Mouse (Mus musculus) CH12.LX (cell line): ENCODE data around the gene Fuz.
A peak's percentile ranks its signal among the peaks of the same experiment; 100 is the strongest.

ENCODE experiments used
- CTCF ChIP-seq, 2 experiments: IDR thresholded peaks in 1 of 2; conservative IDR thresholded peaks in 1 of 2; 2 replicates each; pipeline ENCODE4 v1.5.1; 2011 to 2012; ENCODE audit warnings: low read depth in 2 of 2, low read length in 2 of 2, improper control_type of control experiment in 1 of 2, inconsistent platforms in 1 of 2, mild to moderate bottlenecking in 1 of 2, moderate library complexity in 1 of 2
- MAZ ChIP-seq: IDR thresholded peaks from 2 replicates; pipeline ENCODE4 v1.6.1; 2012; ENCODE audit warnings: low read depth, mild to moderate bottlenecking, inconsistent platforms, low read length, improper control_type of control experiment, moderate library complexity
- POLR2A ChIP-seq: IDR thresholded peaks from 2 replicates; pipeline ENCODE4 v1.6.1; 2011; ENCODE audit warnings: low read depth, mild to moderate bottlenecking, improper control_type of control experiment, low read length
- TBP ChIP-seq: conservative IDR thresholded peaks from 2 replicates; pipeline ENCODE4 v1.6.1; 2011; ENCODE audit warnings: low read depth, low read length, improper control_type of control experiment
- TCF12 ChIP-seq: IDR thresholded peaks from 2 replicates; pipeline ENCODE4 v1.6.1; 2014; ENCODE audit warnings: low read depth, mild to moderate bottlenecking, inconsistent platforms, low read length, improper control_type of control experiment

DNA sequence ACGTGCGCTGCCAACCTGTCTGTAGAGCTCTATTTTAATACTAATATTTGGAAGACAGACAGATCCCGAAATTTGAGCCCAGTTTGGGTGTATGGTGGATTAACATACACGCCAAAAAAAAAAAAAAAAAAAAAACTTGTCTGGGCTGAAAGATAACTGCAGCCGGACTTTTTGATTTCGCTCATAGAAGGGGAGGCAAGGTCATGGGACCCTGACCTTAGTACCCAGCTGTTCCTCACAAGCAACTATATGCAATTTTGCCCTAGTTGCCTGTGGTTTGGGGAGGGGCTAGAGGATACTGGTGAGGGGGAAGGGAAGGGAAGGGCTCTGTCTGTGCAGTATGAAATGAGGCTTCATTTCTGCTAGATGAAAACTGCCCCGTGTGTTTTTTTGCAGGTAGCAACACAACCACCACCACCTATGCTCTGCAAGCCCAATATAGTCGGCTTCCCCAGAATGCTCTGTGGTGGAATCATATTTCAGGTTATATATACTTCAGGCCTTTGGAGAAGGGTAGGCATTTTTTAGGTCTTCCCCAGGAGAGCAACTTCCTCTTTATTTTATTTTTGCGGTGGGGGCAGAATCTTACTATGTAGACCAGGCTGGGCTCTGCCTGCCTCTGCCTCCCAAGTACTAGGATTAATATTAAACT, 39.5 kb upstream of the Fuz start:
- TF ChIP-seq TCF12 (no peak; the same call in 1 of the 2 replicates), CTCF (conservative IDR thresholded peaks at IDR 0.05 in 1 of 2, IDR thresholded peaks at IDR 0.05 in 1 of 2; ENCODE audit: low read depth in 2 of 2, low read length in 2 of 2) (no peak), POLR2A (no peak), TBP (no peak), MAZ (peak; percentile 7; the same call in 1 of the 2 replicates)
